Mouse (Mus musculus): ENCODE measurements around the gene Sipa1l1. TPM values are rescaled to one million over a fixed set of nuclear protein-coding genes. Genes with fewer than 3 reads are reported as not detected.

Sipa1l1 gene
- 23.8 and 24.7 TPM in 2 replicates for polyA plus RNA-seq (2015; fragmentation: Nextera tagmentation; extraction: Ambion mirVana)

DNA sequence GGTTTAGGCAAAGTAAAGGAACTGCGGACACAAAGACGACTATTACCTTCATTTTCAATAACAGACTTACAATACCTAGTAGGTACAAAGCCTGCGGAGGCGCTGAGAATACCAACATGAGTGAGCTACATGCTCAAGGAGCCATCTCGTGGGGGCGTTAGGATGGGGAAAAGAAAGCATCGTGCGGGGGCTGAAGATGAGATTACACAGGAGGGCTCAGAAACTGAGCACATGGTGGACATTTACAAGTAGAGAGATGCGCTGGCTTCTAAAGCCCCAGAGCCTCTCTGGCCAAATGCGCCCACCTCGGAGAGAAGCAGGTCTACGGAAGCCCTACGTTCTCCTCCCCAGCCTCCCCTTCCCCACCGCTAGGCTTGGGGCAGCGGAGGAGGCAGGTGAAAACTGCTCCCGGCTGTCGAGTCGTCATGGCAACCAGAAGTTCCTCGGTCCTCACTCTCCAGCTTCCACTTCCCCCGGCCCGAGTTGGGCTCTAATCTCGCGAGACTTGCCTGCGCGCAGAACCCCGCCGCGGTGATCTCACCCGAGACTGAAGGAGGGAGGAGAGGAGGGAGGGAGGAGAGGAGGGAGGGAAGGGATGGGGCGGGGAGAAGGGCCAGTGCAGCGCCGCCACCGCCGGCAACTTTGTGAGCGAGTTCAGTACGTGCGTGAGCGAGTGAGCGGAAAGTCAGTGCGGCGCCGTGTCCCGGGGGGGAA lies at the start of gene Sipa1l1:
TSS of gene Sipa1l1 (plus strand) at position 501 of the 714 bp plus-strand sequence.
- H3K36me3 ChIP-seq = no peaks in the 10 kb centered on the region
- peak; percentile 90 for ATAC-seq
- H3K4me3 ChIP-seq (replicated peaks) = peak within 1 kb of the TSS; percentile 93
- WGBS = 1% methylated on average over 36 of the region's 43 CpGs
- peak within 1 kb of the TSS; percentile 93 for H3K9ac ChIP-seq
- H3K27ac ChIP-seq = peak within 1 kb of the TSS; percentile 95
- H3K9me3 ChIP-seq = no peaks in the 10 kb centered on the region
- peaks cover 13% of the 10 kb centered on the region for H3K4me1 ChIP-seq (replicated peaks)
- peak within 1 kb of the TSS; percentile 90 for H3K4me2 ChIP-seq (replicated peaks)
- H3K27me3 ChIP-seq (replicated peaks) = no peaks in the 10 kb centered on the region

DNA sequence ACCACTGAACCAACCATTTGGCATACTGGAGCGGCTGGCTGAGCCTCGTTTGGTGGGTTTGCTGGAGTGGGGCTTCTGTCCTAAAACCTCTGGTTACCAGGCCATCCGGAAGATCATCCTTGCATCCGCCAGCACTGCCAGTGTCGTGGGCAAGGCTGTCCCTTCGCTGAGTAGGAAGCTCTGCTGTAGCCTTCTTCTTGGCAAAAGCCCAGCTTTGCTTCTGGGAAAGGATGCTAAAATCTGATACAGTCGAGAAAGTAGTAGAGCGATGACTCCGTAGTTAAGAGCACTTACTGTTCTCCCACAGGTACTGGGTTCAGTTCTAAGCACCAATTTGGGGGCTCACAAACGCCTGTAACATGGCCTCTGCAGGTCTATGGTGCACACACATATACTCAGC lies 47.2 kb upstream of the Sipa1l1 start:
- Histone ChIP-seq H3K36me3 (no peaks in the 10 kb centered on the region), H3K27ac (no peak overlapping the region; the same call in 1 of the 2 replicates), H3K4me2 (replicated peaks) (peak overlapping the region; percentile 50), H3K9me3 (no peaks in the 10 kb centered on the region), H3K27me3 (replicated peaks) (no peaks in the 10 kb centered on the region), H3K9ac (no peak overlapping the region), H3K4me1 (replicated peaks) (peaks cover 9% of the 10 kb centered on the region; the same call in 1 of the 2 replicates), H3K4me3 (replicated peaks) (no peak overlapping the region)
- 50% methylated on average over 10 of the region's 10 CpGs for WGBS
- ATAC-seq = peak; percentile 23

DNA sequence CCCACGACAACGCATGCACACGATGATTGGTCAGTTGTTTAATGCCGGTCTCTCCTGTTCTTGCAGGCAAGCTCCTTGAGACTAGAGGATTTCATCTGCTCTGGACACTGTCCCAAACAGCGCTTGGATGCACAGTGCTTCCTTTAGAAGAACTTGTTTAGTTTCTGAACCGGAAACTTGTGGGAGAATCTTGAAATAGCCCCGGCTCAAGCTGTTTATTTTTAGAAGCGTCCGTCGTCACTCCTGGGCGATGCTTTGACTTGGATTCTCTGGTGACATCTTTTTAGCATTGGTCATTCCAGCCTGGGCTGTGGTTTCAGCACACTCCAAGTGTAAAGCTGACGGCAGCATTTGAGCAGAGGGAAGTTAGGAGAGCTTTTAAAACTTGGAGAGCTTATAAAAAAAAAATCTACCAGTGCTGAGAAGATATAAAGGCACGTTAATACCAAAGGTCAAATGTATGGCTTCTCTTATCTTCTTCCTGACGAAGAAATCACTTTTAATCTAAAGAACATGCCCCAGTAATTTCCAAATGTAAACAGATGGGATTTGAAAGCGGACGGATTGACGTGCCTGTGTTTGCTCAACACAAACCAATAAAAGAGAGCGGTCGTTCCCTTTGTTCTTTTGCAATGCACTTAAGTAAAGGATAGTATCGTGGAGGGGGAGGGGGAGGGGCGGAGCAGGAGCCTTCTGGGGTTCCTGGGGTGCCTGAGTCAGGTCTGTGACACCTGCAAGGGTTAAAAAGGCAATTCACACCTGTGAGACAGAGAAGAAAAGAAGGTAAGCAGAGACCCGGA lies 46.5 kb upstream of the Sipa1l1 start:
- peak overlapping the region; percentile 50 for H3K4me2 ChIP-seq (replicated peaks)
- peak overlapping the region; percentile 15; the same call in 1 of the 2 replicates for H3K27ac ChIP-seq
- H3K4me3 ChIP-seq (replicated peaks) = 0 out of 2 replicates have a peak overlapping the region, but pooled peaks have one; percentile 1
- peaks cover 9% of the 10 kb centered on the region; the same call in 1 of the 2 replicates for H3K4me1 ChIP-seq (replicated peaks)
- no peaks in the 10 kb centered on the region for H3K36me3 ChIP-seq
- WGBS = 4% methylated on average over 22 of the region's 22 CpGs
- H3K27me3 ChIP-seq (replicated peaks) = no peaks in the 10 kb centered on the region
- H3K9me3 ChIP-seq = no peaks in the 10 kb centered on the region
- peak; percentile 89 for ATAC-seq
- no peak overlapping the region for H3K9ac ChIP-seq

DNA sequence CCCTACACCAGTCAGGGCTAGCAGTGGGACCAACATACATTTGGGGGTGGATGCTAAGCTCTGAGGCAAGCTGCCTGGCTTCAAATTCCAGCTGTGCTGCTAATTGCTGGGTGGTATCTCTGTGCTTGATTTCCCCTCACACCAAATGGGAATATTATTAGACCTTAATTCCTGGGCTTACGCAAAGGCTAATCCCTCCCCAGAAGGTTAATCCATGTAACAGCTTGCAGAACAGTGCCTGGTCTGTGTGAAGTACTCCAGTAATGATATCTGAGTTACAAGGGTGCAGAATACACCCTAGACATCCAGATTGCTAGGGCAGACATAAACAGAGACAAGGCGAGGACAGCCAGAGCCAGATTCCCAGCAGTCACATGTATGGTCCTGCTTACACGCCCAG lies 42.3 kb upstream of the Sipa1l1 start:
- Histone ChIP-seq H3K4me2 (replicated peaks) (no peak overlapping the region), H3K9me3 (no peaks in the 10 kb centered on the region), H3K27ac (no peak overlapping the region), H3K36me3 (no peaks in the 10 kb centered on the region), H3K27me3 (replicated peaks) (no peaks in the 10 kb centered on the region), H3K9ac (no peak overlapping the region), H3K4me3 (replicated peaks) (no peak overlapping the region), H3K4me1 (replicated peaks) (peaks cover 6% of the 10 kb centered on the region; the same call in 1 of the 2 replicates)
- WGBS = 61% methylated on average over 3 of the region's 3 CpGs
- no peak for ATAC-seq

DNA sequence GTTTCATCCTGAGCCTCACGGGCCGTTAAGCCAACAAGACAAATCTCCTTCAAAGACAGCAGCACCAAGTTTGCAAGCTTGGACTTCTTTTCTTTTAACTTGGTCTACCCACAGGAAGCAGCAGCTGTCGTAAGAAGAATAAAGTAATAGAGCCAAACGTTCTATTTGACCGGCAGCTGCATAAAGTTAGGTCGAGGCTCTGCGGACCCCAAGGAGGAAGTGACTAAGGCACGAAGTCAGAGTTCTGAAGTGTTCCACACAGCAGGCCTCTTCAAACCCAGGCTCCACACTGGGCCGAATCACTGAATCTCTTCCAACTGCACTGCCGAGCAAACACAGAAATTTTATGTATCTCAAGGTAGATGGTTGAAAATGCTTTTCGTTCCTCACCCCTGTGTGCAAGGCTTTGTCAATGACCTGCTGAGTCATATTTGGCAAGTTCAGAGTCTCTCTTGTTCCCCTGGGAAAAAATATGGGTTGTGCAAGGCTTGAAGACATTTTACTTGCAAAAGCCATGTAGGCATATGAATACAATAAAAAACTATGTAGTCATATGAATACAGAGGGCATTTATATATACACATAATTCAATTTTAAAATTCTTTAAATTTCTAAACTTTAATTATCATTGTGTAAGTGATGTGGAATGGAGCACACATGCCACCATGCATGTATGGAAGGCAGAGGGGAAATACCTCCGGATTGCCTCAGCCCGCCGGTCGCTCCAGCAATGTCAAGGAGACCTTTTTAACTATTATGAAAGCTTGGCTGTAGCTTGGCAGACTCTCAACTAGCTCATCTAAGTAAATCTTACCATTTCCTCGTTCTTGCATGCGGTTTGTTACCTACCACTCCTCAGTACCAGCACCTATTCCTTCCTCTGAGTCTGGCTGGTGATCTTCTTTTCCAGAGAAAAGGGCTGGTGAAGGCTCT lies 29.6 kb upstream of the Sipa1l1 start:
- H3K4me3 ChIP-seq (replicated peaks) = no peak overlapping the region
- no peak for ATAC-seq
- no peak overlapping the region for H3K4me2 ChIP-seq (replicated peaks)
- H3K36me3 ChIP-seq = no peaks in the 10 kb centered on the region
- H3K27ac ChIP-seq = no peak overlapping the region
- no peak overlapping the region for H3K9ac ChIP-seq
- 86% methylated on average over 17 of the region's 17 CpGs for WGBS
- H3K9me3 ChIP-seq = no peaks in the 10 kb centered on the region
- H3K27me3 ChIP-seq (replicated peaks) = no peaks in the 10 kb centered on the region
- no peaks in the 10 kb centered on the region for H3K4me1 ChIP-seq (replicated peaks)

DNA sequence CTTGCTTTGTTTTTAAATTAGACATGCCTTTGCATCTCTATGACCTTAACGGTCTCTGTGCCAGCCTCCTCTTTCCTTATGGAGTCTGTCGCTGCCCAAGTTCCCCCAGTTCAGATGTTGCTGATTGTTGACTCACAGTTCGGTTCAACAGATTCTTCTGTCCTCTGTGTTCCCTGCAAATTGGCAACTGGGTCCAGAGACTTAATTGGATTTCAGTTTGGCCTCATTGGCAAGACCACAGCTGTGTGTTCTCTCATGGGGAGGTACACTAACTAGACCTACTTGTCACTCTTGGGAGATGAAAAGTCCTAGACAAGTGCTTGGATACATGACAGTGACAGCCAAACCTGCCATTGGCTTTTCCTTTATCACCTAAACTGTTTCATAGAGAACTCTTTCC lies 25.7 kb upstream of the Sipa1l1 start:
- no peak for ATAC-seq
- WGBS = 89% methylated on average over 3 of the region's 3 CpGs
- no peaks in the 10 kb centered on the region for H3K9me3 ChIP-seq
- no peak overlapping the region for H3K9ac ChIP-seq
- H3K27me3 ChIP-seq (replicated peaks) = no peaks in the 10 kb centered on the region
- H3K27ac ChIP-seq = no peak overlapping the region
- H3K4me3 ChIP-seq (replicated peaks) = no peak overlapping the region
- no peaks in the 10 kb centered on the region for H3K36me3 ChIP-seq
- H3K4me1 ChIP-seq (replicated peaks) = no peaks in the 10 kb centered on the region
- no peak overlapping the region for H3K4me2 ChIP-seq (replicated peaks)

DNA sequence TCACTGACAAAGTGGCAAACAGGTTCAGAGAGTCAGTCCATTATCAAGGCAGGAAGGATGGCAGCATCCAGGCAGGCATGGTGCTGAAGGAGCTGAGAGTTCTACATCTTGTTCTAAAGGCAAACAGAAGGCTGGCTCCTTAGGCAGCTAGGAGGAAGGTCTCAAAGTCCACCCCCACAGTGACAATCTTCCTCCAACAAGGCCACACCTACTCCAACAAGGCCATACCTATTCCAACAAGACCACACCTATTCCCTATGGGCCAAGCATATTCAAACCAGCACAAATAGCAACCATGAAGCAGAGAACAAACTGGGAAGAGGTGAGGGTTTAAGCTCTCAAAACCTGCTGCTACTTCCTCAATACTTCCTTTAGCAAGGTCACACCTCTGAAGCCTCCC lies 23.9 kb upstream of the Sipa1l1 start:
- Histone ChIP-seq H3K27me3 (replicated peaks) (no peaks in the 10 kb centered on the region), H3K4me3 (replicated peaks) (no peak overlapping the region), H3K27ac (no peak overlapping the region), H3K9ac (no peak overlapping the region), H3K9me3 (no peaks in the 10 kb centered on the region), H3K4me1 (replicated peaks) (no peaks in the 10 kb centered on the region), H3K36me3 (no peaks in the 10 kb centered on the region), H3K4me2 (replicated peaks) (no peak overlapping the region)
- ATAC-seq = peak; percentile 79

DNA sequence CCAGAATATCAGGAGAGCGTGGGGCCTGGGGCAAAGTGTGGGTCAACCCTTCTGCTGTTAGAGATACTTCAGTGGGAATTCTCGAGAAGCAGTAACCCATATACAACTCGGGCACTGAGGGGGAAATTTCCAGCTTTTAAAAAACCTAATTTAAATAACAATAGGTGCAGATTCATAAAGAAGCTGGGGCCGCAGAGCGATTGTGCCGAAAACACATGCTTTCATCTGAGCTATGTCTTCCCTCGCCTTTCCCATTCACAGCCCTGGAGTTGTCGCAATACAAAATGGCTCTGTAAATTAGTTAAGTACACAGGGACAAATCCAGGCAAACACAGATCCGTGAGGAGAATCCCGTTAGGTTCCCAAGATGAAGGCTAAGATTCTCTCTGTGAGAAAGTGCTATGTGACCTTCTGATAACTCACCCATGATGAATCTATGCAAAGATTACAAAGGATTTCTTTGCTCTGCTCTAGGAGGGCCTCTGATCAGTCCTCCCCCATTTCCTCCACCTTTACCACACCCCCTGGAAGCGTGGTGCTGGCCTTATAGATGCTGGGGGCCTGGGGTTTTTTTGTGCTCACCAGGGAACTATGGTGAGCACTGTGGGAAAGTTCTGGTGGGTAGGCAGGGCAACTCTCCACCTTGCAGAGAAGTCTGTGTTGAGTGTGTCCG lies 22.0 kb upstream of the Sipa1l1 start:
- 80% methylated on average over 12 of the region's 12 CpGs for WGBS
- Histone ChIP-seq H3K4me3 (replicated peaks) (no peak overlapping the region), H3K27ac (no peak overlapping the region), H3K4me2 (replicated peaks) (no peak overlapping the region), H3K27me3 (replicated peaks) (no peaks in the 10 kb centered on the region), H3K36me3 (no peaks in the 10 kb centered on the region), H3K9me3 (no peaks in the 10 kb centered on the region), H3K9ac (no peak overlapping the region), H3K4me1 (replicated peaks) (no peaks in the 10 kb centered on the region)
- no peak for ATAC-seq

DNA sequence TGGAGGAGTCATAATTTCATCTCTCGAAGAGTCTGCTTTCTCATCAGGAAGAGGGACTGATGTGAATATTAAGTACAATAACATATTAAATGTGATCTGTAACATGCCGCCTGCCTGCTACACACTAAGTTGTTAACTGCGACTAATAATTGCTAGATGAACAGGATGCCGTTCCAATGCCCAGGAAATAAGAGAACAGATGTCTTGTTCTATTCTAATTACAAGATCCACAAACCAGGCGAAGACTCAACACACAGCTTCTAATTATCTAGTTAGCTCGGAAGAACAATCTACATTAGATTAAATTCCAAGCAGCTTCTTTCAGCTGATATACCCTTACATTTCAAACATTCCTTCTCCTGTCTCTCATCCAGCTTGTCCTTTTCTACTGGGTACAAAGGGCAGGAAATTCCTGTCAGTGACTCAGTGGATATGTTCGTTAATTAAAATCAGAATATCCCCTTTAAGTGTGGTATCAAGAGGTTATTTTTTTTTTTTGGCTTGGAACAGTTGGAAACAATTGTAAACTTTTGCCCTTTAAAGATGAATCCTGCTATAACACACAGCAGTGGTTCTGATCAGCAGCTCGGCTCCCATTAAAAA lies 20.7 kb upstream of the Sipa1l1 start:
- no peaks in the 10 kb centered on the region for H3K27me3 ChIP-seq (replicated peaks)
- ATAC-seq = no peak
- H3K9me3 ChIP-seq = no peaks in the 10 kb centered on the region
- no peak overlapping the region for H3K4me3 ChIP-seq (replicated peaks)
- H3K9ac ChIP-seq = no peak overlapping the region
- no peaks in the 10 kb centered on the region for H3K36me3 ChIP-seq
- H3K4me1 ChIP-seq (replicated peaks) = no peaks in the 10 kb centered on the region
- WGBS = 76% methylated on average over 8 of the region's 8 CpGs
- H3K27ac ChIP-seq = no peak overlapping the region
- H3K4me2 ChIP-seq (replicated peaks) = no peak overlapping the region

DNA sequence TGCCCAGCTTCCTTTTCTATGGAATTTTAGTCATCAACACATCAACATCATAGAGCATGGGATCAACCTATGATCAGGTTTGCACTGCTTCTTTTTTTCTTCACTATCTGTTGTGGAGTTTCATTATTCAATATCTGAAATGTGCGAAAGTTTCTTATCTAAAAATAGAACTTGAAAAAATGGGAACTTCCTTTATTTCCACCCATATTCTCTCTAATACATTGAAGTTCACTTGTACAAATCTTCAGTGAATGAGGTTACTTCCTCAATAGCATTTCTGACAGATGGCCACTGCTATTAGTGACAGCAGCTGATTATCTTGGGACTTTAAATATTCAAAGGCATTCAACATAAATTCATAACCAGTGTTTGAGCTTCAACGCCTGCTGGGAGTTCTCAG lies 18.1 kb upstream of the Sipa1l1 start:
- WGBS = 64% methylated on average over 2 of the region's 2 CpGs
- ATAC-seq = no peak
- H3K36me3 ChIP-seq = no peaks in the 10 kb centered on the region

DNA sequence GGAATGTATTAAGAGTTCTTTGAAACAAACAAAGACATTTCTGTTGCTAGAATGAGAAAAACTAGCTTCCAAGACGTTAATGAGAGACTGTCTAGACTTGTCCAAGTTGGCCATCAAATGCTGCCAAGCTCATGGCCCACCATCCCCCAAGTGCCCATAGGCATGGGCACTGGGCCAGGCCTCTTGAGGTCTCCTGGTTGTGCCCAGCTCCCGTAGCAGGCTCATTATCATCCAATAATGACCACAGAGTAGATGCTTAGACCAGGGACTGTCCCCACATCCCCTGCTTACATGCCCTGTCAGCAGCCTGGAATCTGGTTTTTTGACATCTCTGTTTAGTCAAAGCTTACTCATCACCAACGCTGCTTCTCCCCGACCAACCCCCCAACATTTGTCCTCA lies 14.6 kb upstream of the Sipa1l1 start:
- Histone ChIP-seq H3K36me3 (no peaks in the 10 kb centered on the region), H3K4me3 (replicated peaks) (no peak overlapping the region), H3K9me3 (no peaks in the 10 kb centered on the region), H3K4me1 (replicated peaks) (no peaks in the 10 kb centered on the region), H3K4me2 (replicated peaks) (no peak overlapping the region), H3K27me3 (replicated peaks) (no peaks in the 10 kb centered on the region), H3K9ac (no peak overlapping the region), H3K27ac (no peak overlapping the region)
- 86% methylated on average over 4 of the region's 4 CpGs for WGBS
- ATAC-seq = no peak

More for the DNA sequence above, 18.1 kb upstream of the Sipa1l1 start:
- no peak overlapping the region for H3K27ac ChIP-seq
- no peaks in the 10 kb centered on the region for H3K27me3 ChIP-seq (replicated peaks)
- H3K4me2 ChIP-seq (replicated peaks) = no peak overlapping the region
- no peak overlapping the region for H3K9ac ChIP-seq
- no peak overlapping the region for H3K4me3 ChIP-seq (replicated peaks)
- no peaks in the 10 kb centered on the region for H3K4me1 ChIP-seq (replicated peaks)
- H3K9me3 ChIP-seq = no peaks in the 10 kb centered on the region

All from intestine, embryonic 15.5 days (tissue).